Mouse (Mus musculus): ENCODE results near the gene Nxf2. TPM values are rescaled to one million over a fixed set of nuclear protein-coding genes. Genes with fewer than 3 reads are reported as not detected.

Nxf2 gene
- 0.15 and 0.16 TPM in 2 replicates for polyA plus RNA-seq (2015; fragmentation: Nextera tagmentation; extraction: Ambion mirVana)

- Histone ChIP-seq H3K9me3 (ENCODE audit: control insufficient read depth, low read length) (no peaks in the 10 kb centered on the region), H3K4me2 (replicated peaks; ENCODE audit: low read depth) (peak within 1 kb of the TSS; percentile 40), H3K27me3 (ENCODE audit: control insufficient read depth, insufficient read depth, low read length) (no peaks in the 10 kb centered on the region), H3K9ac (ENCODE audit: low read length) (no peak within 1 kb of the TSS), H3K4me1 (replicated peaks; ENCODE audit: control insufficient read depth, insufficient read depth) (no peaks in the 10 kb centered on the region), H3K36me3 (ENCODE audit: control insufficient read depth, insufficient read depth, low read length) (no peaks in the 10 kb centered on the region), H3K27ac (replicated peaks) (no peak within 1 kb of the TSS), H3K4me3 (ENCODE audit: low read depth, low read length) (peak within 1 kb of the TSS; percentile 24; the same call in 1 of the 2 replicates)
- TF ChIP-seq CTCF (IDR thresholded peaks at IDR 0.05; ENCODE audit: low read depth) = no peak
- no peak for TF ChIP-seq EP300 (optimal IDR thresholded peaks at IDR 0.05)
- ATAC-seq (ENCODE audit: low FRiP score, low TSS enrichment) (no peak), DNase-seq (ENCODE audit: low spot score) (no peak)
- WGBS = 92% methylated on average over 19 of the region's 19 CpGs
Measured at GRCm38 (mm10) chrX:134964546-134964945, at the start of gene Nxf2. Gene Nxf2, minus strand, starts transcription at chrX:134964754.

GRCm38 (mm10) chrX:135011381-135011780 lies 46.8 kb upstream of the Nxf2 start:
- Histone ChIP-seq H3K36me3 (ENCODE audit: control insufficient read depth, insufficient read depth, low read length) (no peaks in the 10 kb centered on the region), H3K9ac (ENCODE audit: low read length) (no peak overlapping the region), H3K4me2 (replicated peaks; ENCODE audit: low read depth) (no peak overlapping the region), H3K9me3 (ENCODE audit: control insufficient read depth, low read length) (no peaks in the 10 kb centered on the region), H3K4me1 (replicated peaks; ENCODE audit: control insufficient read depth, insufficient read depth) (no peaks in the 10 kb centered on the region), H3K27me3 (ENCODE audit: control insufficient read depth, insufficient read depth, low read length) (no peaks in the 10 kb centered on the region), H3K27ac (replicated peaks) (no peak overlapping the region), H3K4me3 (ENCODE audit: low read depth, low read length) (no peak overlapping the region)
- TF ChIP-seq CTCF (IDR thresholded peaks at IDR 0.05; ENCODE audit: low read depth) = no peak
- no peak for TF ChIP-seq EP300 (optimal IDR thresholded peaks at IDR 0.05)
- DNase-seq (ENCODE audit: low spot score) (no peak), ATAC-seq (ENCODE audit: low FRiP score, low TSS enrichment) (no peak)
- WGBS = 51% methylated on average over 3 of the region's 3 CpGs

- H3K4me1 ChIP-seq (replicated peaks; ENCODE audit: control insufficient read depth, insufficient read depth) = no peaks in the 10 kb centered on the region
- H3K9me3 ChIP-seq (ENCODE audit: control insufficient read depth, low read length) = no peaks in the 10 kb centered on the region
- H3K27me3 ChIP-seq (ENCODE audit: control insufficient read depth, insufficient read depth, low read length) = no peaks in the 10 kb centered on the region
- no peak overlapping the region for H3K27ac ChIP-seq (replicated peaks)
- H3K9ac ChIP-seq (ENCODE audit: low read length) = no peak overlapping the region
- WGBS = 31% methylated on average over 6 of the region's 6 CpGs
- no peak for TF ChIP-seq EP300 (optimal IDR thresholded peaks at IDR 0.05)
- TF ChIP-seq CTCF (IDR thresholded peaks at IDR 0.05; ENCODE audit: low read depth) = no peak
- H3K4me3 ChIP-seq (ENCODE audit: low read depth, low read length) = peak overlapping the region; percentile 59
- DNase-seq (ENCODE audit: low spot score) (no peak), ATAC-seq (ENCODE audit: low FRiP score, low TSS enrichment) (no peak)
- no peaks in the 10 kb centered on the region for H3K36me3 ChIP-seq (ENCODE audit: control insufficient read depth, insufficient read depth, low read length)
- H3K4me2 ChIP-seq (replicated peaks; ENCODE audit: low read depth) = peak overlapping the region; percentile 44
Measured at GRCm38 (mm10) chrX:135009471-135009815, 44.9 kb upstream of the Nxf2 start.

GRCm38 (mm10) chrX:135008720-135009470 lies 44.3 kb upstream of the Nxf2 start, which contains the start of gene Zmat1:
Gene Zmat1, minus strand, starts transcription at chrX:135009209.
- peak within 1 kb of the TSS; percentile 59 for H3K4me3 ChIP-seq (ENCODE audit: low read depth, low read length)
- 13% methylated on average over 44 of the region's 65 CpGs for WGBS
- TF ChIP-seq CTCF (IDR thresholded peaks at IDR 0.05; ENCODE audit: low read depth) (no peak), EP300 (optimal IDR thresholded peaks at IDR 0.05) (no peak)
- peak within 1 kb of the TSS; percentile 80 for H3K9ac ChIP-seq (ENCODE audit: low read length)
- no peaks in the 10 kb centered on the region for H3K36me3 ChIP-seq (ENCODE audit: control insufficient read depth, insufficient read depth, low read length)
- peak within 1 kb of the TSS; percentile 44 for H3K4me2 ChIP-seq (replicated peaks; ENCODE audit: low read depth)
- peak; percentile 87 for DNase-seq (ENCODE audit: low spot score)
- peak within 1 kb of the TSS; percentile 93 for H3K27ac ChIP-seq (replicated peaks)
- H3K4me1 ChIP-seq (replicated peaks; ENCODE audit: control insufficient read depth, insufficient read depth) = no peaks in the 10 kb centered on the region
- ATAC-seq (ENCODE audit: low FRiP score, low TSS enrichment) = peak; percentile 100
- no peaks in the 10 kb centered on the region for H3K27me3 ChIP-seq (ENCODE audit: control insufficient read depth, insufficient read depth, low read length)
- H3K9me3 ChIP-seq (ENCODE audit: control insufficient read depth, low read length) = no peaks in the 10 kb centered on the region

GRCm38 (mm10) chrX:135008021-135008420 lies 43.5 kb upstream of the Nxf2 start:
- Histone ChIP-seq H3K9ac (ENCODE audit: low read length) (no peak overlapping the region), H3K9me3 (ENCODE audit: control insufficient read depth, low read length) (no peaks in the 10 kb centered on the region), H3K4me2 (replicated peaks; ENCODE audit: low read depth) (peak overlapping the region; percentile 44), H3K27me3 (ENCODE audit: control insufficient read depth, insufficient read depth, low read length) (no peaks in the 10 kb centered on the region), H3K36me3 (ENCODE audit: control insufficient read depth, insufficient read depth, low read length) (no peaks in the 10 kb centered on the region), H3K4me1 (replicated peaks; ENCODE audit: control insufficient read depth, insufficient read depth) (no peaks in the 10 kb centered on the region), H3K4me3 (ENCODE audit: low read depth, low read length) (peak overlapping the region; percentile 59), H3K27ac (replicated peaks) (no peak overlapping the region)
- no peak for ATAC-seq (ENCODE audit: low FRiP score, low TSS enrichment)
- 27% methylated on average over 5 of the region's 5 CpGs for WGBS
- TF ChIP-seq EP300 (optimal IDR thresholded peaks at IDR 0.05) (no peak), CTCF (IDR thresholded peaks at IDR 0.05; ENCODE audit: low read depth) (no peak)
- DNase-seq (ENCODE audit: low spot score) = no peak

All from stomach, postnatal 0 days (tissue).